In genomic region chr8:84285665-84286064, GRCm38 (mm10) we compare ENCODE assay signal across 8 mouse cellular contexts. TPM values are rescaled to one million over a fixed set of nuclear protein-coding genes. Genes with fewer than 3 reads are reported as not detected.
DNase-seq lines count a peak whose midpoint lies in the region; ATAC-seq and TF ChIP-seq lines count a peak whose summit lies in the region.
"Not testable (repeated sequence)": the region's sequence is repeated elsewhere in the genome, so short reads cannot be mapped to it uniquely, and the experiment has no call there.

No protein-coding gene starts in this region.

- H3K27ac ChIP-seq in MEL (ENCODE audit: control insufficient read depth, low read depth, low read length); lung, embryonic 14.5 days (ENCODE audit: low read depth); neural tube, embryonic 11.5 days (ENCODE audit: low read depth, low read length): not testable (repeated sequence)

- not testable (repeated sequence) for TF ChIP-seq POLR2A in MEL (IDR thresholded peaks at IDR 0.05; ENCODE audit: control insufficient read depth in 1 of 2, insufficient read depth in 1 of 2, low read depth in 1 of 2, low read length in 2 of 2, poor library complexity in 1 of 2); brain, embryonic 14.5 days (IDR thresholded peaks at IDR 0.05; ENCODE audit: borderline replicate concordance, extremely low read depth, insufficient read depth, insufficient read length, poor library complexity, severe bottlenecking)

- peak; percentile 70 for TF ChIP-seq RAD21 in MEL (IDR thresholded peaks at IDR 0.05; ENCODE audit: low read depth, low read length)

- not testable (repeated sequence) for H3K9me3 ChIP-seq in MEL (replicated peaks; ENCODE audit: insufficient read depth, low read length); lung, embryonic 14.5 days (ENCODE audit: low read depth, low read length); neural tube, embryonic 11.5 days (ENCODE audit: control insufficient read depth, low read length)

- WGBS in lung, embryonic 14.5 days, result 49% methylated on average over 5 of the region's 5 CpGs
- 59% methylated on average over 5 of the region's 5 CpGs for WGBS in neural tube, embryonic 11.5 days

- TF ChIP-seq CTCF in MEL (IDR thresholded peaks at IDR 0.05 in 2 of 3, conservative IDR thresholded peaks at IDR 0.05 in 1 of 3; ENCODE audit: control insufficient read depth in 1 of 3, insufficient read depth in 1 of 3, low read depth in 2 of 3, low read length in 3 of 3, poor library complexity in 1 of 3, severe bottlenecking in 1 of 3), result peak; percentile 36 to 59 (median 57)
- TF ChIP-seq CTCF in brain, embryonic 14.5 days (IDR thresholded peaks at IDR 0.05; ENCODE audit: borderline replicate concordance, extremely low read depth, insufficient read depth, insufficient read length), result peak; percentile 54; the same call in 1 of the 2 replicates
- TF ChIP-seq CTCF in lung, embryonic 14.5 days (IDR thresholded peaks at IDR 0.05; ENCODE audit: low read depth), result peak; percentile 71

- H3K4me3 ChIP-seq in MEL (ENCODE audit: control insufficient read depth in 1 of 2, insufficient read depth in 1 of 2, low read depth in 2 of 2, low read length in 2 of 2); lung, embryonic 14.5 days (ENCODE audit: low read depth, low read length); neural tube, embryonic 11.5 days (ENCODE audit: low read depth, low read length): not testable (repeated sequence)

- H3K36me3 ChIP-seq in MEL (ENCODE audit: control insufficient read depth in 1 of 2, insufficient read depth in 2 of 2, low read length in 2 of 2); lung, embryonic 14.5 days (ENCODE audit: insufficient read depth); neural tube, embryonic 11.5 days (ENCODE audit: control insufficient read depth, insufficient read depth, low read length): not testable (repeated sequence)

- not testable (repeated sequence) for H3K79me2 ChIP-seq in MEL (ENCODE audit: control insufficient read depth, insufficient read depth, low read length, poor library complexity)

- intact Hi-C loops in heart, postnatal 10 days (cut with DNase I), result loop anchor here (1.0 kb wide), 2 partner anchors 99 to 246 kb away; no protein-coding TSS in a partner anchor

- not testable (repeated sequence) for H3K9ac ChIP-seq in MEL (ENCODE audit: control insufficient read depth, low read depth, low read length, poor library complexity, severe bottlenecking); lung, embryonic 14.5 days; neural tube, embryonic 11.5 days (ENCODE audit: low read length)

- H3K27me3 ChIP-seq in MEL (ENCODE audit: control insufficient read depth in 1 of 2, insufficient read depth in 2 of 2, low read length in 2 of 2); lung, embryonic 14.5 days (ENCODE audit: insufficient read depth, low read length); neural tube, embryonic 11.5 days (ENCODE audit: control insufficient read depth, insufficient read depth, low read length): not testable (repeated sequence)

- not testable (repeated sequence) for H3K4me1 ChIP-seq in MEL (ENCODE audit: control insufficient read depth in 1 of 2, insufficient read depth in 2 of 2, low read length in 2 of 2); lung, embryonic 14.5 days (ENCODE audit: insufficient read depth); neural tube, embryonic 11.5 days (ENCODE audit: control insufficient read depth, insufficient read depth, low read length)

- not testable (repeated sequence) for TF ChIP-seq EP300 in MEL (IDR thresholded peaks at IDR 0.05; ENCODE audit: low read depth in 1 of 2, low read length in 2 of 2)

- DNase-seq in MEL (ENCODE audit: low read depth, low spot score), result peak; percentile 78
- peak; percentile 53 for DNase-seq in brain, embryonic 14.5 days (ENCODE audit: low read depth)
- peak; percentile 57 to 68 for DNase-seq in heart, postnatal 10 days
- peak; percentile 61 for DNase-seq in kidney, postnatal 14 days
- peak; percentile 73 for DNase-seq in lung, embryonic 14.5 days
- peak; percentile 27 for DNase-seq in neural tube, embryonic 11.5 days (ENCODE audit: low spot score)
- DNase-seq in thymus, postnatal 36 days, result peak; percentile 59 to 64

- ATAC-seq in erythroblast, adult 5-6 weeks (replicated peaks; ENCODE audit: low FRiP score, poor library complexity, severe bottlenecking), result 0 out of 2 replicates have a peak, but pooled peaks have one; percentile 47
- peak; percentile 67; the same call in 1 of the 2 replicates for ATAC-seq in lung, embryonic 14.5 days (ENCODE audit: insufficient read depth)
- not testable (repeated sequence) for ATAC-seq in neural tube, embryonic 11.5 days (ENCODE audit: insufficient read depth, low FRiP score, low TSS enrichment)

- not testable (repeated sequence) for H3K4me2 ChIP-seq in lung, embryonic 14.5 days; neural tube, embryonic 11.5 days (ENCODE audit: low read depth)

TF ChIP-seq in MEL, 35 proteins besides CTCF, POLR2A, EP300 and RAD21:
- TF ChIP-seq NRF1 (IDR thresholded peaks at IDR 0.05; ENCODE audit: insufficient read depth, low read depth, low read length, poor library complexity, severe bottlenecking) (peak; percentile 61; the same call in 1 of the 2 replicates), SMC3 (IDR thresholded peaks at IDR 0.05; ENCODE audit: low read depth, low read length) (peak; percentile 63), ZC3H11A (IDR thresholded peaks at IDR 0.05; ENCODE audit: low read depth, low read length) (peak; percentile 58), TBP (IDR thresholded peaks at IDR 0.05; ENCODE audit: low read depth, low read length) (peak; percentile 89)

RNA-seq across cellular contexts. Expression of gene Ccdc130, which starts 15.5 kb away (rescaled TPM):
- total RNA-seq in MEL (2012; rRNA removed), result 8.2 and 10.2 TPM in 2 replicates
- 10 to 100 TPM in 1 of 2 experiments, not detected in 1; 26.0 TPM for polyA plus RNA-seq in MEL (2012; ENCODE audit: insufficient read depth in 1 of 2, insufficient read length in 2 of 2, low read depth in 1 of 2, low replicate concordance in 2 of 2, missing spikeins in 1 of 2)
- 35.0 and 40.6 TPM in 2 replicates for polyA plus RNA-seq in brain, embryonic 14.5 days (2012; rRNA removed)
- total RNA-seq in erythroblast, adult 5-6 weeks (2015; ENCODE audit: low replicate concordance), result 4.0 and 22.1 TPM in 2 replicates
- 3.3 and 3.5 TPM in 2 replicates for total RNA-seq in erythroblast, adult 5-6 weeks (2017; ENCODE audit: low replicate concordance)
- 10 to 100 TPM; 10.0 to 14.3 TPM for total RNA-seq in heart, postnatal 10 days (2021)
- 18.5 and 20.4 TPM in 2 replicates for polyA plus RNA-seq in lung, embryonic 14.5 days (2014; fragmentation: Nextera tagmentation; extraction: Ambion mirVana)
- 21.4 and 26.6 TPM in 2 replicates for polyA plus RNA-seq in neural tube, embryonic 11.5 days (2014; fragmentation: Nextera tagmentation; extraction: Ambion mirVana)

RNA-seq across cellular contexts. Expression of gene Mri1, which starts 28.5 kb away (rescaled TPM):
- 26.8 and 27.8 TPM in 2 replicates for total RNA-seq in MEL (2012; rRNA removed)
- 10 to 100 TPM in 1 of 2 experiments, not detected in 1; 43.2 TPM for polyA plus RNA-seq in MEL (2012; ENCODE audit: insufficient read depth in 1 of 2, insufficient read length in 2 of 2, low read depth in 1 of 2, low replicate concordance in 2 of 2, missing spikeins in 1 of 2)
- 37.4 and 62.2 TPM in 2 replicates for polyA plus RNA-seq in brain, embryonic 14.5 days (2012; rRNA removed)
- 2.3 and 2.5 TPM in 2 replicates for total RNA-seq in erythroblast, adult 5-6 weeks (2015; ENCODE audit: low replicate concordance)
- total RNA-seq in erythroblast, adult 5-6 weeks (2017; ENCODE audit: low replicate concordance), result 1.8 and 4.7 TPM in 2 replicates
- 10 to 100 TPM; 15.5 to 16.0 TPM for total RNA-seq in heart, postnatal 10 days (2021)
- polyA plus RNA-seq in lung, embryonic 14.5 days (2014; fragmentation: Nextera tagmentation; extraction: Ambion mirVana), result 67.4 and 72.8 TPM in 2 replicates
- 50.7 and 55.9 TPM in 2 replicates for polyA plus RNA-seq in neural tube, embryonic 11.5 days (2014; fragmentation: Nextera tagmentation; extraction: Ambion mirVana)

RNA-seq across cellular contexts. Expression of gene D8Ertd738e, which starts 36.1 kb away (rescaled TPM):
- total RNA-seq in MEL (2012; rRNA removed), result 159 and 164 TPM in 2 replicates
- 100 to 1,000 TPM in 1 of 2 experiments, not detected in 1; 149 TPM for polyA plus RNA-seq in MEL (2012; ENCODE audit: insufficient read depth in 1 of 2, insufficient read length in 2 of 2, low read depth in 1 of 2, low replicate concordance in 2 of 2, missing spikeins in 1 of 2)
- 165 and 185 TPM in 2 replicates for polyA plus RNA-seq in brain, embryonic 14.5 days (2012; rRNA removed)
- total RNA-seq in erythroblast, adult 5-6 weeks (2015; ENCODE audit: low replicate concordance), result 53.7 and 79.2 TPM in 2 replicates
- total RNA-seq in erythroblast, adult 5-6 weeks (2017; ENCODE audit: low replicate concordance), result 25.5 and 34.4 TPM in 2 replicates
- 100 to 1,000 TPM; 222 to 230 TPM for total RNA-seq in heart, postnatal 10 days (2021)
- 377 and 384 TPM in 2 replicates for polyA plus RNA-seq in lung, embryonic 14.5 days (2014; fragmentation: Nextera tagmentation; extraction: Ambion mirVana)
- 301 and 323 TPM in 2 replicates for polyA plus RNA-seq in neural tube, embryonic 11.5 days (2014; fragmentation: Nextera tagmentation; extraction: Ambion mirVana)

RNA-seq across cellular contexts. Expression of gene Zswim4, which starts 48.8 kb away (rescaled TPM):
- 3.6 and 4.4 TPM in 2 replicates for total RNA-seq in MEL (2012; rRNA removed)
- 1 to 10 TPM in 1 of 2 experiments, not detected in 1; 7.4 TPM for polyA plus RNA-seq in MEL (2012; ENCODE audit: insufficient read depth in 1 of 2, insufficient read length in 2 of 2, low read depth in 1 of 2, low replicate concordance in 2 of 2, missing spikeins in 1 of 2)
- 63.1 and 67.1 TPM in 2 replicates for polyA plus RNA-seq in brain, embryonic 14.5 days (2012; rRNA removed)
- 3.1 and 3.5 TPM in 2 replicates for total RNA-seq in erythroblast, adult 5-6 weeks (2015; ENCODE audit: low replicate concordance)
- total RNA-seq in erythroblast, adult 5-6 weeks (2017; ENCODE audit: low replicate concordance), result 6.3 and 7.4 TPM in 2 replicates
- 10 to 100 TPM; 10.5 to 11.3 TPM for total RNA-seq in heart, postnatal 10 days (2021)
- 13.9 and 14.4 TPM in 2 replicates for polyA plus RNA-seq in lung, embryonic 14.5 days (2014; fragmentation: Nextera tagmentation; extraction: Ambion mirVana)
- polyA plus RNA-seq in neural tube, embryonic 11.5 days (2014; fragmentation: Nextera tagmentation; extraction: Ambion mirVana), result 34.9 and 35.5 TPM in 2 replicates

Comparison
In these comparisons a context has a peak if more than half of its experiments do, and no peak if none do; other contexts are left out.
1. DNase-seq: peak in every context shown above with its lines; median percentile 78 in MEL; 73 in lung, embryonic 14.5 days; 62 in heart, postnatal 10 days; 62 in thymus, postnatal 36 days; 61 in kidney, postnatal 14 days; 53 in brain, embryonic 14.5 days; 27 in neural tube, embryonic 11.5 days.